Mouse (Mus musculus) forebrain, embryonic 13.5 days (tissue): ENCODE results near the gene Taf1c. TPM values are rescaled to one million over a fixed set of nuclear protein-coding genes. Genes with fewer than 3 reads are reported as not detected.

Experiments used
- ATAC-seq: fragments of 200-750 bp; cut with Nextera tagmentation; 2 replicates; pipeline ENCODE4 v1.8.0; 2017
- H3K27ac ChIP-seq: fragments of 300-500 bp; sonication (generic); 2 replicates; pipeline ENCODE4 v1.5.1; 2015; ENCODE audit warnings: inconsistent platforms, mild to moderate bottlenecking, moderate library complexity
- H3K27me3 ChIP-seq: fragments of 300-500 bp; sonication (generic); 2 replicates; pipeline ENCODE4 v1.6.1; 2015; ENCODE audit warnings: mild to moderate bottlenecking, inconsistent platforms
- H3K36me3 ChIP-seq: fragments of 300-500 bp; sonication (generic); 2 replicates; pipeline ENCODE4 v1.6.1; 2015; ENCODE audit warnings: mild to moderate bottlenecking, inconsistent platforms; ENCODE audit not compliant: poor library complexity, severe bottlenecking
- H3K4me1 ChIP-seq: fragments of 300-500 bp; sonication (generic); 2 replicates; pipeline ENCODE4 v1.6.1; 2015; ENCODE audit warnings: inconsistent platforms
- H3K4me2 ChIP-seq: fragments of 300-500 bp; sonication (generic); 2 replicates; pipeline ENCODE4 v1.6.1; 2015; ENCODE audit warnings: inconsistent platforms, mild to moderate bottlenecking, moderate library complexity
- H3K4me3 ChIP-seq: fragments of 300-500 bp; sonication (generic); 2 replicates; pipeline ENCODE4 v1.5.1; 2015; ENCODE audit warnings: mild to moderate bottlenecking, inconsistent platforms
- H3K9ac ChIP-seq: fragments of 300-500 bp; sonication (generic); 2 replicates; pipeline ENCODE4 v1.6.1; 2015; ENCODE audit warnings: mild to moderate bottlenecking, inconsistent platforms
- H3K9me3 ChIP-seq: fragments of 300-500 bp; sonication (generic); replicated peaks from 2 replicates; pipeline ENCODE4 v1.6.1; 2016; ENCODE audit warnings: inconsistent platforms
- WGBS: fragments of 180-500 bp; shearing (Covaris S2); methylation state at CpG from one replicate; pipeline ENCODE4 v1.1.7; 2015; 5-methylcytosine and 5-hydroxymethylcytosine counted together
- polyA plus RNA-seq: library from polyadenylated mRNA; unstranded; fragments of >200 nt; fragmentation: Nextera tagmentation; extraction: Ambion mirVana; gene quantifications from 2 replicates; pipeline ENCODE4 v1.2.1, GENCODE M21; 2015

Taf1c gene
- polyA plus RNA-seq, 1 experiment from 2014 or later = 15.2 TPM

DNA sequence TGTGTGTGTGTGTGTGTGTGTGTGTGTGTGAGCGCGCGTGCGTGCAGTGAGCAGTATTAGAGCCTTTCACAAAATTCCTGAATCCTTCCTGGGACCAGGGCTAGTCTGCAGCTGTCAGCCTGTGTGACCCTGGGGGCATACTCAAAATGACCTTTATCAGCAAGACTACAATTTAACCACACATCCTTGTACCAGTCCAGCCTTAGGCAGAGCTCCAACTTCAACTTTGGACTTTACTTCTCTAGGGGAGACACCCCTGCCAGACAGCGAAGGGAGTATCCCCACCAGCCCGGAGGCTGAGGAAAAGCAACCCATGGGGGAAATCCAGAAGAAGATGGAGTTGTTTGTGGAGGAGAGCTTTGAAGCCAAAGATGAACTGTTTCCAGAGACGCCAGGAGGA, 13.6 kb downstream of the Taf1c start:
- 91% methylated on average over 7 of the region's 7 CpGs for whole genome bisulfite sequencing
- H3K9me3 ChIP-seq = no peaks in the 10 kb centered on the region
- no peak overlapping the region for H3K4me2 ChIP-seq
- H3K36me3 ChIP-seq = peaks cover 8% of the 10 kb centered on the region
- no peak overlapping the region for H3K27ac ChIP-seq
- no peaks in the 10 kb centered on the region for H3K27me3 ChIP-seq
- peaks cover 3% of the 10 kb centered on the region; the same call in 1 of the 2 replicates for H3K4me1 ChIP-seq
- no peak for ATAC-seq
- no peak overlapping the region for H3K9ac ChIP-seq
- no peak overlapping the region for H3K4me3 ChIP-seq

DNA sequence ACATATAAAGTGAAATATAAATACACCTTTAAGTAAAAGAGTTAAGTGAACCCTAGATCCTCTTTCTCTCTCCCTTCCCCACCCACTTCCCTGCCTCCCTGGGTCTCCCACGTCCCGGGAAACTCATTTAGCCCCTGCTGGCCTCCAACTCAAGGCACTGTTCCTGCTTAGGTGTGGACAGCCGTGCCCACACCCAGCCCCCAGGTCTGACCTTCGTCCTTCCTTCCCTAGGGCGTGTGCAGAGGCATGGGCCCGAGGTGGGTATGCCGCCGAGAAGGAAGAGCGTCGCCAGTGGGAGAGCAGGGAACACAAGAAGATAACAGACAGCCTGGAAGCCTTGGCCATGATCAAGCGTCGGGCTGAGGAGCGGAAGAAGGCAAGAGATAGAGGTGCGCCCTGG, 14.7 kb downstream of the Taf1c start:
- Histone ChIP-seq H3K9me3 (no peaks in the 10 kb centered on the region), H3K9ac (no peak overlapping the region), H3K4me1 (peaks cover 3% of the 10 kb centered on the region; the same call in 1 of the 2 replicates), H3K4me2 (no peak overlapping the region), H3K27ac (no peak overlapping the region), H3K36me3 (no peaks in the 10 kb centered on the region), H3K27me3 (no peaks in the 10 kb centered on the region; the same call in 1 of the 2 replicates), H3K4me3 (no peak overlapping the region)
- no peak for ATAC-seq
- WGBS = 84% methylated on average over 14 of the region's 14 CpGs

DNA sequence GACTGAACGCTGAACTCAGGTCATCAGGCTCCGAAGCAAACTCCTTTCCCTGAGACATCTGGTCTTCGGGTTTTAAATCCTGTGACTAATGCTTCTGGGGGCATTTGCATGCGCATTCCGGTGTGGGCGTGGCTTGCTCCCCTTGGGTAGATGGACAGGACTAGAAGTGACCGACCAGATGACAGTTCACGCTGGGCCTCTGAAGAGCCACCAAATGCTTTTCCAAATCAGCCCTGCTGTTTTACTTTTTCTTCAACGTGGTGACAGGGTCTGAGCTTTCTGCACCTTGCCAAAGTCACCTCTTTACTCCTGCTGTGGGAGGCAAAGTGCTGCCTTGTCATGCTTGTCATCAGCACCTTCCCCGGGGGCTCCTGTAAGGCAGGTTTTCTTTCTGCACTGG, 16.2 kb downstream of the Taf1c start:
- no peak overlapping the region for H3K27ac ChIP-seq
- no peak overlapping the region for H3K9ac ChIP-seq
- no peaks in the 10 kb centered on the region for H3K9me3 ChIP-seq
- WGBS = 37% methylated on average over 10 of the region's 10 CpGs
- no peak for ATAC-seq
- H3K36me3 ChIP-seq = no peaks in the 10 kb centered on the region
- no peak overlapping the region for H3K4me3 ChIP-seq
- no peaks in the 10 kb centered on the region; the same call in 1 of the 2 replicates for H3K4me1 ChIP-seq
- no peak overlapping the region for H3K4me2 ChIP-seq
- no peaks in the 10 kb centered on the region; the same call in 1 of the 2 replicates for H3K27me3 ChIP-seq

- no peak for ATAC-seq
Observed at GRCm38 (mm10) chr8:119588321-119588720, 16.7 kb downstream of the Taf1c start.

DNA sequence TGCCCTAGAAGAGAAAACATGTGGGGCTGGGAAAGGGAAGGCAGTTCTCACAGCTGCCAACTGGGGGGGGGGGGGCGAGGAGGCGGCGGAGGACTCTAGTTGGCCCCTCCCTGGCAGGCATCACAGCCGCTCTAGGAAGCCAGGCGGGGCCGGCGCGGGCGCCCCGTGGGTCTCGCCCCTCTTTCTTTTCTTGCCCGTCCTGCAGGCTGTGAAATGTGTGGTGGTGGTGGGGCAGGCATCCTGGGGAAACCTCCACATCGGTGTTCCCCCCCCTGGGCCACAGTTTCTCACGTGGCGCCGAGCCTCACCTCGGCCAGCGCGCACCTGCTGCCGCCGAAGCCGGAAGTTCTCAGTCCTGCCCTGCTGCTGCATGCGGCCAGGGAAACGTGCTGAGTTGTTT, 19.1 kb downstream of the Taf1c start:
- 31% methylated on average over 21 of the region's 24 CpGs for WGBS
- peak overlapping the region; percentile 27 for H3K4me3 ChIP-seq
- H3K9ac ChIP-seq = no peak overlapping the region
- no peaks in the 10 kb centered on the region for H3K9me3 ChIP-seq
- peak overlapping the region; percentile 55 for H3K4me2 ChIP-seq
- no peak overlapping the region for H3K27ac ChIP-seq
- no peaks in the 10 kb centered on the region for H3K36me3 ChIP-seq
- ATAC-seq = no peak
- H3K27me3 ChIP-seq = no peaks in the 10 kb centered on the region; the same call in 1 of the 2 replicates
- no peaks in the 10 kb centered on the region; the same call in 1 of the 2 replicates for H3K4me1 ChIP-seq

More at GRCm38 (mm10) chr8:119588321-119588720, 16.7 kb downstream of the Taf1c start:
- H3K9ac ChIP-seq = no peak overlapping the region
- no peak overlapping the region for H3K4me2 ChIP-seq
- H3K9me3 ChIP-seq = no peaks in the 10 kb centered on the region
- WGBS = 68% methylated on average over 4 of the region's 4 CpGs
- no peaks in the 10 kb centered on the region; the same call in 1 of the 2 replicates for H3K27me3 ChIP-seq
- no peaks in the 10 kb centered on the region for H3K36me3 ChIP-seq
- H3K4me1 ChIP-seq = no peaks in the 10 kb centered on the region; the same call in 1 of the 2 replicates
- no peak overlapping the region for H3K4me3 ChIP-seq
- H3K27ac ChIP-seq = no peak overlapping the region

DNA sequence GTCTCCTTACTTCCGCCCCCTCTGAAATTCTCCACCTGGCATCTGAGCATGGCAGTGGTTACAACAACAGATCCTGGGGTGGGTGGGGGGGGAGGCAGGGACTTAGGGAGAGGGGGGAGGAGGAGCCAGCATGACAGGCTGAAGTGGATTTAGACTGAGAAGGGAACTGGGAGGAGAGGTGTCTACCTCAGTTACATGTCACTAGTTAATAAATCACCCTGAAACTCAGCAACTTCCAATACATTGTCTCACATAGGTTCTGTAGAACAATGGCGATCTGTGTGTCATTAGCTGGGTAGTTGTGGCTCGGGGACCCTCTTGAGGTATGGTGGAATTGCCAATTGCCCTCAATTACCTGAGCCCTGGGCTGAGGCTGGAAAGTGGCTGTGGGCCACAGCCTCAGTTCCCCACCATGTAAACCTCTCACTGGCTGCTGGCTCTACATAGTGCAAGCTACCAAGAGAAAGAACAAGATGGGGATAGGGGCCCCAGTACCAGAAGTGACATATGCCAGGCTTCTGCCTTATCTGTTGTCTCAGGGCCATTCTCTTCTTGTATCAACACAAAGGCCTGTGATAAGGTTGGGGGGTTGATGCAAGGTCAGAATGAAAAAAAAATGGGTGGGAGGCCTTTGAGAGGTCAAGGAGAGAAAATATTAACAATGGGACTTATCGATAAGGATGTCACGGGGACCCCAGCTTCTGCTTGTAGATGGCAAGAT, 24.4 kb downstream of the Taf1c start:
- H3K9me3 ChIP-seq = no peaks in the 10 kb centered on the region
- no peaks in the 10 kb centered on the region for H3K4me1 ChIP-seq
- WGBS = 90% methylated on average over 5 of the region's 5 CpGs
- H3K27me3 ChIP-seq = peaks cover 30% of the 10 kb centered on the region
- ATAC-seq = no peak
- H3K27ac ChIP-seq = no peak overlapping the region
- H3K4me3 ChIP-seq = no peak overlapping the region
- no peaks in the 10 kb centered on the region for H3K36me3 ChIP-seq
- H3K9ac ChIP-seq = no peak overlapping the region
- no peak overlapping the region for H3K4me2 ChIP-seq

DNA sequence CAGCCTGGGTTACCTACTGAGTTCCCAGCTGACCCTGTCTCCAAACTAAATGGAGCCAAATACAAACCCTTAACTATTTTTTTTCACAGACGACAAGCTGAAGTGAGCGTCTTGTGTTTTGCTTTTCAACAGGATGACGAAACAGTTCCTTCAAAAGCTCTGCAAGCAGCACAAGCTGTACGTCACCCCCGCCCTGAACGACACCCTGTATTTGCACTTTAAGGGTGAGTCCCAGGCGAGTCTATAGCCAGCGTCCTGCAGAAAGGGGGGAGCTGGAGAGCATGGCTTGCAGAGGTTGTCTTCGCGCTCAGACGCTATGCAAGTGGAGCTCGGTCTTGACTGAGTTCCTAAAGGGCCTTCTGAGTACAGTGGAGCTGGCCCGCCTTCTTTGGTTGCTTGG, 25.9 kb downstream of the Taf1c start:
- no peak overlapping the region for H3K9ac ChIP-seq
- H3K4me1 ChIP-seq = peaks cover 6% of the 10 kb centered on the region; the same call in 1 of the 2 replicates
- H3K27me3 ChIP-seq = peaks cover 33% of the 10 kb centered on the region
- no peaks in the 10 kb centered on the region for H3K9me3 ChIP-seq
- no peak overlapping the region for H3K4me2 ChIP-seq
- H3K36me3 ChIP-seq = no peaks in the 10 kb centered on the region
- 44% methylated on average over 13 of the region's 13 CpGs for WGBS
- no peak for ATAC-seq
- H3K4me3 ChIP-seq = no peak overlapping the region
- no peak overlapping the region for H3K27ac ChIP-seq

DNA sequence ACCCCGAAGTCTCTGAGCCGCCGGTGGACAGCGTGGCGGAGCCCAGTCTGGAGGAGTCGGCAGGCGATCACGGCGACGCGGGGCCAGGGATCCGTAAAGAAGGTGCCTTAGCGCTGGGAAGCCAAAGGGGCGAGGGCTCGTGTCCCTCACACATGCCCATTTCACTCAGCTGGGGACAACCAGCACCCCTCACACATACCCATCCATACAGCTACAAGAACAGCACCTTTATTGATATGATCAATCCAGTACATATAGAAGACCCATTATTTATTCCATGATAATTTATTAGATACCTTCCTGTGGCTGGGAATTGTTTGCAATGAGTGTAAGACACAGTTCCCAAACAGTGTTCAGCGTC, 29.7 kb downstream of the Taf1c start:
- no peaks in the 10 kb centered on the region for H3K36me3 ChIP-seq
- WGBS = 3% methylated on average over 16 of the region's 16 CpGs
- no peak overlapping the region for H3K27ac ChIP-seq
- H3K9ac ChIP-seq = peak overlapping the region; percentile 64
- peak overlapping the region; percentile 88 for H3K4me3 ChIP-seq
- H3K9me3 ChIP-seq = no peaks in the 10 kb centered on the region
- peaks cover 29% of the 10 kb centered on the region for H3K27me3 ChIP-seq
- ATAC-seq = no peak; the same call in 1 of the 2 replicates
- peak overlapping the region; percentile 90 for H3K4me2 ChIP-seq
- H3K4me1 ChIP-seq = peaks cover 18% of the 10 kb centered on the region

GRCm38 (mm10) chr8:119574437-119575365, 30.3 kb downstream of the Taf1c start, which contains the start of the genes Hsdl1 and Dnaaf1:
Hsdl1 (minus strand) TSS chr8:119575183.
Dnaaf1 (plus strand) TSS chr8:119575235.
- Histone ChIP-seq H3K27ac (peak within 1 kb of the TSS; percentile 61), H3K9me3 (no peaks in the 10 kb centered on the region), H3K4me2 (peak within 1 kb of the TSS; percentile 90), H3K4me1 (peaks cover 23% of the 10 kb centered on the region), H3K27me3 (peaks cover 29% of the 10 kb centered on the region), H3K9ac (peak within 1 kb of the TSS; percentile 89), H3K4me3 (peak within 1 kb of the TSS; percentile 88), H3K36me3 (no peaks in the 10 kb centered on the region)
- under 1% methylated on average over 75 of the region's 97 CpGs for WGBS
- ATAC-seq = peak; percentile 90

DNA sequence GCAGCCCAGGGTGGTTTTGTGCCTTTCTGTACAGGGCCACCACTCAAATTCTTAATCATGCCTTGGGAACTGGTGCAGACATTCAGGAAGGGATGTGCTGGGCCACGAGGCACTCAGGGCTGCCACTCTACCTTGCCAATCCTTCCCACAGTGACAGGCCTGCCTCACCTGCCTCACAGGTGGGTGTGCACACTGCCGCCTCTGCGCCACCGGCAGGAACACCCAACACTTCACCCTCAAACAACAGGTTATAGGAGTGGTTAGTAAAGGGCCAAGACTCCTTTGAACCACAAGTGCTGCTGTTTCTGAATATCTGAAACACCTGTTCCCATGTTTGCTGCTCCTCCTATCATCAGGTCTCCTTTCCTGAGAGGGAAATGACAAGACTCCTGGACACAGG, 32.6 kb downstream of the Taf1c start:
- Histone ChIP-seq H3K36me3 (peaks cover 7% of the 10 kb centered on the region), H3K27ac (no peak overlapping the region), H3K9me3 (no peaks in the 10 kb centered on the region), H3K4me1 (peaks cover 23% of the 10 kb centered on the region), H3K27me3 (peaks cover 18% of the 10 kb centered on the region), H3K4me3 (no peak overlapping the region), H3K4me2 (no peak overlapping the region), H3K9ac (no peak overlapping the region)
- ATAC-seq = no peak
- 94% methylated on average over 4 of the region's 4 CpGs for WGBS

- Histone ChIP-seq H3K36me3 (peaks cover 18% of the 10 kb centered on the region), H3K4me1 (peaks cover 23% of the 10 kb centered on the region), H3K27me3 (peaks cover 8% of the 10 kb centered on the region), H3K9ac (no peak overlapping the region), H3K4me2 (no peak overlapping the region), H3K4me3 (no peak overlapping the region), H3K9me3 (no peaks in the 10 kb centered on the region), H3K27ac (no peak overlapping the region)
- 90% methylated on average over 6 of the region's 6 CpGs for WGBS
- no peak for ATAC-seq
Observed at GRCm38 (mm10) chr8:119571135-119571534, 33.9 kb downstream of the Taf1c start.

GRCm38 (mm10) chr8:119569881-119570280, 35.1 kb downstream of the Taf1c start:
- Histone ChIP-seq H3K4me2 (no peak overlapping the region), H3K4me1 (peaks cover 19% of the 10 kb centered on the region), H3K27ac (no peak overlapping the region), H3K4me3 (no peak overlapping the region), H3K9me3 (no peaks in the 10 kb centered on the region), H3K9ac (peak overlapping the region; percentile 34; the same call in 1 of the 2 replicates), H3K27me3 (no peaks in the 10 kb centered on the region), H3K36me3 (peaks cover 31% of the 10 kb centered on the region)
- no peak for ATAC-seq
- WGBS = 31% methylated on average over 4 of the region's 4 CpGs
